In the genomic region with DNA sequence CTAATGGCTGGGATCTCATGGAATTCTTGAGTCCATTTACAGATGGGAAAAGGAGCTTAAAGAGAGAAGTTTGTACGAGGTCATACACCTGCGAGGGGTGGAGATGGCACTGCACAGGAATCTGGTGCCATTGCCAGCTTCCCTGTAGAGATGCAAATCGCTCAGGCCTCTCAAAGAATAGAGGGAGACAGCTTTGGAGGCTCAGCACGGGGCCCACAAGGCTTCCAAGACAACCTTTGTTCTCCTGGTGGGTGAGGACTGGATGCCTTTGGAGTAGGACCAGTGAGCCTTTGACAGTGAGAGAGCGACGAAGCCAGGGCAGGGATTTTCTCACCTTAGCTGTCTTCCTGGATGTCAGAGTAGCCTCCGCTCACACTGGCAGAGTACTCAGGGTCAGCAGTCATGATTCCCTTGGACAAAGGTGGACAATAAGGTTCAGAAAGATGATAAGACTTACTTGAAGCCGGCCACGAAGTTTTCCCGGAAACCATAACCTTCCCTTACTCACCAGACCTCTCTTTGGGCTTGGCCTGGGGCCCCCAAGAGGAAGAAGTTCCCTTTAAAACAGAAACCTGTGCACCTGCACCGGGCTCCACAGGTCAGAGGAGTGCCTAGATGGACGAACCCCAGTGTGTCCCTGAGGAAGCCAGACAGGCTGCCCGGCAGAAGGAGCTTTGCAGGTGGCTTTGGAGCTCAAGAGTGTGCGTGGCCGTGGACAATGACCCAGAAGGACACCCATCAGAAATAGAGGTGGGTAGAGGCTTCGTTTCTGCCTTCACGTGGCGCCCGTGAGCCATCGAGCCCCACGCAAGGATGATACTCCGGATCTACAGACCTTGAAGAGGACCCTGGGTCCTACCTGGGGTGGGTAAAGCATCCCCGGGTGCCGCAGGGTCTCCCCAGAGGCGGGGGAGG, we compare ENCODE assay signal across 8 mouse cellular contexts. TPM values are rescaled to one million over a fixed set of nuclear protein-coding genes. Genes with fewer than 3 reads are reported as not detected.
A peak's percentile ranks its signal among the peaks of the same experiment; 100 is the strongest.
DNase-seq lines count a peak whose midpoint lies in the region; ATAC-seq lines count a peak whose summit lies in the region.

A gene (plus strand): TSS at position 778 of the 915 bp plus-strand sequence.

- peak within 1 kb of the TSS; percentile 51 for H3K9ac ChIP-seq in intestine, embryonic 15.5 days
- H3K9ac ChIP-seq in neural tube, embryonic 14.5 days (replicated peaks; ENCODE audit: low read depth, low read length) = peak within 1 kb of the TSS; percentile 96

- peak within 1 kb of the TSS; percentile 99 for H3K4me2 ChIP-seq in intestine, embryonic 15.5 days (replicated peaks)
- H3K4me2 ChIP-seq in neural tube, embryonic 14.5 days (ENCODE audit: low read depth, low read length) = peak within 1 kb of the TSS; percentile 93

- intact Hi-C loops in heart, postnatal 10 days (cut with DNase I) = no loop called here

- peaks cover 13% of the 10 kb centered on the region for H3K4me1 ChIP-seq in heart, embryonic 10.5 days
- peaks cover 5% of the 10 kb centered on the region; the same call in 1 of the 2 replicates for H3K4me1 ChIP-seq in intestine, embryonic 15.5 days (replicated peaks)
- H3K4me1 ChIP-seq in neural tube, embryonic 14.5 days (ENCODE audit: control insufficient read depth, insufficient read depth, low read length) = peaks cover 14% of the 10 kb centered on the region

- H3K9me3 ChIP-seq in heart, embryonic 10.5 days = no peaks in the 10 kb centered on the region
- H3K9me3 ChIP-seq in intestine, embryonic 15.5 days = no peaks in the 10 kb centered on the region
- H3K9me3 ChIP-seq in neural tube, embryonic 14.5 days (ENCODE audit: control insufficient read depth, low read length) = no peaks in the 10 kb centered on the region

- no peak for DNase-seq in heart, embryonic 10.5 days (ENCODE audit: low spot score)
- no peak for DNase-seq in heart, postnatal 10 days
- DNase-seq in thymus, postnatal 4 days = peak; percentile 9
- DNase-seq in thymus, postnatal 14 days = no peak
- no peak for DNase-seq in ovary, postnatal 10 days (ENCODE audit: low spot score)

- H3K27me3 ChIP-seq in heart, embryonic 10.5 days (ENCODE audit: insufficient read depth, poor library complexity, severe bottlenecking) = peaks cover 72% of the 10 kb centered on the region
- H3K27me3 ChIP-seq in intestine, embryonic 15.5 days (replicated peaks) = peaks cover 12% of the 10 kb centered on the region
- H3K27me3 ChIP-seq in neural tube, embryonic 14.5 days (ENCODE audit: control insufficient read depth, insufficient read depth, low read length) = no peaks in the 10 kb centered on the region

- peak within 1 kb of the TSS; percentile 87 for H3K27ac ChIP-seq in heart, embryonic 10.5 days
- no peak within 1 kb of the TSS for H3K27ac ChIP-seq in intestine, embryonic 15.5 days
- H3K27ac ChIP-seq in neural tube, embryonic 14.5 days (ENCODE audit: low read depth, low read length) = peak within 1 kb of the TSS; percentile 57

- peak within 1 kb of the TSS; percentile 76 for H3K4me3 ChIP-seq in heart, embryonic 10.5 days
- H3K4me3 ChIP-seq in intestine, embryonic 15.5 days (replicated peaks) = peak within 1 kb of the TSS; percentile 63
- peak within 1 kb of the TSS; percentile 80 for H3K4me3 ChIP-seq in neural tube, embryonic 14.5 days (ENCODE audit: low read depth, low read length)

- peak; percentile 52 for ATAC-seq in intestine, embryonic 15.5 days
- ATAC-seq in neural tube, embryonic 14.5 days (ENCODE audit: low read depth) = no peak; the same call in 1 of the 2 replicates
- ATAC-seq in activated CD4-positive, CD25-positive, alpha-beta regulatory T cell, adult 4 months = no peak

- 5% methylated on average over 25 of the region's 25 CpGs for WGBS in heart, embryonic 10.5 days
- 9% methylated on average over 25 of the region's 25 CpGs for WGBS in intestine, embryonic 15.5 days
- 3% methylated on average over 23 of the region's 25 CpGs for WGBS in neural tube, embryonic 14.5 days

- no peaks in the 10 kb centered on the region for H3K36me3 ChIP-seq in heart, embryonic 10.5 days
- H3K36me3 ChIP-seq in intestine, embryonic 15.5 days = no peaks in the 10 kb centered on the region
- H3K36me3 ChIP-seq in neural tube, embryonic 14.5 days (ENCODE audit: control insufficient read depth, insufficient read depth, low read length) = no peaks in the 10 kb centered on the region

RNA-seq across cellular contexts. Expression of the gene that starts here (rescaled TPM):
- polyA plus RNA-seq in heart, embryonic 10.5 days (2016; fragmentation: Nextera tagmentation; extraction: Ambion mirVana) = 1.2 and 2.1 TPM in 2 replicates
- 1 to 10 TPM; 3.1 to 4.5 TPM for total RNA-seq in heart, postnatal 10 days (2021)
- polyA plus RNA-seq in intestine, embryonic 15.5 days (2015; fragmentation: Nextera tagmentation; extraction: Ambion mirVana) = 2.0 and 2.2 TPM in 2 replicates
- 23.4 and 26.7 TPM in 2 replicates for polyA plus RNA-seq in neural tube, embryonic 14.5 days (2014; fragmentation: Nextera tagmentation; extraction: Ambion mirVana)
- polyA plus RNA-seq in activated CD4-positive, CD25-positive, alpha-beta regulatory T cell, adult 4 months (2017; shearing (Covaris generic)) = not detected
